Mouse (Mus musculus): ENCODE results near the gene Fgd6. TPM values are rescaled to one million over a fixed set of nuclear protein-coding genes. Genes with fewer than 3 reads are reported as not detected.

Gene Fgd6
- total RNA-seq, 2 experiments from 2014 or later: 2.1 to 3.6 TPM

DNA sequence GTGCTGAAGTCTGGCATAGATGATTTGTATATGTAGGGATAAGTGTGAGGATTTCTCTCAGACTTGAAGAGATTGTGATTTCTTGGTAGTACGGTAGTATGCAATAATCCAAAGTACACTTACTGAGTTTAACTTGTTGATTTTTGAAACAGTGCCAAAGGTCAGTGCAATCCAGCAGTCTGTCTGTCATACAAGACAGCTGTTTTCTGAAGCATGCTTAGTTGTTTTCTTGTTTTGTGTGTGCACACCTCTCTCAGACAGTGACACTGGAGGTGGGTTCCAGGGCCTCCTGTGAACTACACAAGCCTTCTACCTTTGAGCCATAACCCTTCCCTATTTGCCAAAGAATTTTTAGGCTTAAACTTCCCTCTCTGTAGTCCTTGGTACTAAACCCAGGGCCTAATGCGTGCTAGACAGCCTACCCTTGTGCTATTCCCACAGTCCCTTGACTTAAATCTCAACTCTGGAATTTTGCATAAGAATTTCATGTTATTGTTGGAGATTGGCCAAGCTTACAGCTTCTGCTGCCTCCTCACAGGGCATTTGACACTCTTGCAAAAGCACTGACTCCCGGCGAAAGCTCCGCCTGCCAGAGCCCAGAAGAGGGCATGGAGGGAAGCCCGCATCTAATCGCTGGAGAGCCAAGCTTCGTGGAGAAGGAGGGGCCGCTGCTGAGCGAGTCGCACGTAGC lies 135.8 kb downstream of the Fgd6 start:
- DNase-seq (ENCODE audit: low spot score in 2 of 2): no peak

GRCm38 (mm10) chr10:94172137-94172536 lies 136.3 kb downstream of the Fgd6 start:
- DNase-seq (ENCODE audit: low spot score in 2 of 2): no peak

DNA sequence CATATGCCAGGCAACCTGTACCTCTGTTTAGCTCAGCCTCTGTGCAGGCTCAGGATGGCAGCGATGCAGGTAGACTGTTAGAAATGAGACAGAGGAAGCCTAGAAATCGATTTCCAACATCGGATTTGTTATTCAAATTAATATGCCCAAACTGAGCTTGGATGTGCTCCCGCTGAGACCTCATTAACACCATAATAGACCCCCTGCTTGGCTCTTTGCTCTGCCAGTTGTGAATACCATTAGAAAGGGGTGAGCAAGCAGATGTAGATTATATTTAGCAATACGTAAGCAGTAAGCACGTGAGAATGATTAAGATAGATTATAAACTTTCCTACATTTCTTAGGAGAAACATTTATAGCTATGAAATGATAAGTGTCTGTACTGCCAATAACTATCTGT lies 136.9 kb downstream of the Fgd6 start:
- no peak for DNase-seq (ENCODE audit: low spot score in 2 of 2)

GRCm38 (mm10) chr10:94174652-94175051 lies 138.9 kb downstream of the Fgd6 start:
- no peak for DNase-seq (ENCODE audit: low spot score in 2 of 2)

DNA sequence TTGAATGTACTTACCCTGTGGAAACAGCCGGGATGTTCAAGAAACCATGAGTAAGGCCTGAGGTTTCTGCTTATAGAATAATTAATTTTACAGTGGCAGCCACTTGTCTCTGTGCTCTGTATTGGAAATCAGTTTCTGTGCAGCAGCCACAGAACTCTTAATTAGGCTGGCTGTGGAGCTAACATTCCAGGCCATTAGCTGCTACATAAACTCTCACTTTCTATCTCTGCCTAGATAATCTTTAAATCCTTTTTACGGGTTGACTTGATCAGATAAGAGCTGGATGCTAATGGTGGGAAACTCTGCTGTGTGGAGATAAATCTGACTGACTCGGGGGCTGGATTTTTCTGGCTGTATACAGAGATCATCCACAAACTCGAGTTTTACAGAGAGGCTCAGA lies 147.4 kb downstream of the Fgd6 start:
- DNase-seq (ENCODE audit: low spot score in 2 of 2): no peak

Other genes with a start within 250 kb of the Fgd6 start
- under 1 TPM; 0.49 to 0.64 TPM for gene Usp44, start 204.4 kb upstream of the Fgd6 start, total RNA-seq (2021)
- gene Metap2, start 138.9 kb upstream of the Fgd6 start, total RNA-seq (2021): 100 to 1,000 TPM; 173 to 183 TPM
- 10 to 100 TPM; 30.4 to 40.6 TPM for gene Vezt, start 184 bp upstream of the Fgd6 start, total RNA-seq (2021)
- 1 to 10 TPM; 8.6 to 9.0 TPM for gene Nr2c1, start 112.0 kb downstream of the Fgd6 start, total RNA-seq (2021)
- gene Ndufa12, start 162.7 kb downstream of the Fgd6 start, total RNA-seq (2021): 100 to 1,000 TPM; 345 to 383 TPM